Mouse (Mus musculus) cerebellum, postnatal 36 days (tissue): ENCODE data around the gene Uvssa.
A peak's percentile ranks its signal among the peaks of the same experiment; 100 is the strongest.

Experiments
- DNase-seq, 2 experiments: peaks; one replicate each; pipeline ENCODE4 v3.0.0; 2021 to 2022; ENCODE audit warnings: mixed read lengths in 2 of 2

The Uvssa gene

GRCm38 (mm10) chr5:33372331-33373038 is 5.9 kb upstream of the Uvssa start:
- DNase-seq: peak; percentile 50 to 54

- DNase-seq: no peak
Measured at GRCm38 (mm10) chr5:33377176-33377575, 1.2 kb upstream of the Uvssa start.

GRCm38 (mm10) chr5:33377801-33378301 is 498 bp upstream of the Uvssa start:
- peak in 1 of 2 experiments; percentile 38 for DNase-seq

GRCm38 (mm10) chr5:33387550-33387949 is 9.2 kb downstream of the Uvssa start:
- DNase-seq: peak; percentile 28 to 32

- peak; percentile 74 to 80 for DNase-seq
Measured at GRCm38 (mm10) chr5:33393803-33394202, 15.5 kb downstream of the Uvssa start.

- DNase-seq: no peak
Measured at GRCm38 (mm10) chr5:33395693-33396092, 17.3 kb downstream of the Uvssa start.

GRCm38 (mm10) chr5:33396828-33397227 is 18.5 kb downstream of the Uvssa start:
- no peak for DNase-seq

- no peak for DNase-seq
Measured at GRCm38 (mm10) chr5:33400819-33401218, 22.5 kb downstream of the Uvssa start.

GRCm38 (mm10) chr5:33420313-33420712 is 42.0 kb downstream of the Uvssa start:
- no peak for DNase-seq

GRCm38 (mm10) chr5:33427461-33427860 is 49.1 kb downstream of the Uvssa start:
- DNase-seq: no peak

- DNase-seq: no peak
Measured at GRCm38 (mm10) chr5:33430106-33430505, 51.8 kb downstream of the Uvssa start.

- peak in 1 of 2 experiments; percentile 28 for DNase-seq
Measured at GRCm38 (mm10) chr5:33430511-33431172, 52.3 kb downstream of the Uvssa start.

- peak; percentile 17 to 18 for DNase-seq
Measured at GRCm38 (mm10) chr5:33431173-33432005, 53.0 kb downstream of the Uvssa start.

GRCm38 (mm10) chr5:33432057-33432935 is 53.9 kb downstream of the Uvssa start:
- peak in 1 of 2 experiments; percentile 19 for DNase-seq

- DNase-seq: peak; percentile 7 to 12
Measured at GRCm38 (mm10) chr5:33433201-33434138, 55.1 kb downstream of the Uvssa start, which contains the start of gene Nkx1-1. Gene Nkx1-1 (minus strand): TSS chr5:33433976.

- peak; percentile 8 to 10 for DNase-seq
Measured at GRCm38 (mm10) chr5:33434141-33434780, 55.9 kb downstream of the Uvssa start.

GRCm38 (mm10) chr5:33435151-33435550 is 56.8 kb downstream of the Uvssa start:
- no peak for DNase-seq

- no peak for DNase-seq
Measured at GRCm38 (mm10) chr5:33435941-33436340, 57.6 kb downstream of the Uvssa start.

GRCm38 (mm10) chr5:33438214-33438613 is 59.9 kb downstream of the Uvssa start:
- peak; percentile 32 to 37 for DNase-seq
